Mouse (Mus musculus): Measurements from ENCODE around the gene Bfar.
A peak's percentile ranks its signal among the peaks of the same experiment; 100 is the strongest.

GRCm38 (mm10) chr16:13640064-13640463, 31.6 kb upstream of the Bfar start:
- TF ChIP-seq POLR2A (IDR thresholded peaks at IDR 0.05; ENCODE audit: low read depth, low read length) (no peak), CTCF (conservative IDR thresholded peaks at IDR 0.05; ENCODE audit: insufficient read depth, insufficient read length, low read depth, low read length) (peak; percentile 30; the same call in 1 of the 2 replicates)
